Mouse (Mus musculus) forebrain, embryonic 16.5 days (tissue): ENCODE results near the gene Gsdme. TPM values are rescaled to one million over a fixed set of nuclear protein-coding genes. Genes with fewer than 3 reads are reported as not detected.

Source experiments
- ATAC-seq: fragments of 200-750 bp; cut with Nextera tagmentation; 2 replicates; pipeline ENCODE4 v1.8.0; 2017; ENCODE audit warnings: mild to moderate bottlenecking, moderate library complexity
- H3K27ac ChIP-seq: fragments of 300-500 bp; sonication (generic); 2 replicates; pipeline ENCODE4 v1.5.1; 2014; ENCODE audit warnings: low read length, control low read depth
- H3K27me3 ChIP-seq: fragments of 300-500 bp; sonication (generic); replicated peaks from 2 replicates; pipeline ENCODE4 v1.6.1; 2014; ENCODE audit warnings: low read length; ENCODE audit not compliant: control insufficient read depth, insufficient read depth
- H3K36me3 ChIP-seq: fragments of 300-500 bp; sonication (generic); 2 replicates; pipeline ENCODE4 v1.6.1; 2014; ENCODE audit not compliant: control insufficient read depth, insufficient read depth
- H3K4me1 ChIP-seq: fragments of 300-500 bp; sonication (generic); replicated peaks from 2 replicates; pipeline ENCODE4 v1.6.1; 2014; ENCODE audit warnings: low read length; ENCODE audit not compliant: control insufficient read depth, insufficient read depth
- H3K4me2 ChIP-seq: fragments of 300-500 bp; sonication (generic); 2 replicates; pipeline ENCODE4 v1.6.1; 2014; ENCODE audit warnings: mild to moderate bottlenecking, low read length, control low read depth
- H3K4me3 ChIP-seq: fragments of 300-500 bp; sonication (generic); replicated peaks from 2 replicates; pipeline ENCODE4 v1.5.1; 2014; ENCODE audit warnings: mild to moderate bottlenecking, low read length, control low read depth
- H3K9ac ChIP-seq: fragments of 300-500 bp; sonication (generic); replicated peaks from 2 replicates; pipeline ENCODE4 v1.6.1; 2014; ENCODE audit warnings: low read depth, low read length, control low read depth
- H3K9me3 ChIP-seq: fragments of 300-500 bp; sonication (generic); 2 replicates; pipeline ENCODE4 v1.6.1; 2016; ENCODE audit warnings: low read length; ENCODE audit not compliant: control insufficient read depth
- WGBS: fragments of 180-500 bp; shearing (Covaris S2); extraction: QIAGEN DNeasy Blood & Tissue Kit; methylation state at CpG from one replicate; pipeline ENCODE4 v1.1.7; 2014; 5-methylcytosine and 5-hydroxymethylcytosine counted together
- polyA plus RNA-seq: library from polyadenylated mRNA; unstranded; fragments of >200 nt; fragmentation: Nextera tagmentation; extraction: Ambion mirVana; gene quantifications from 2 replicates; pipeline ENCODE4 v1.2.1, GENCODE M21; 2015

Gsdme gene
- polyA plus RNA-seq, 1 experiment from 2014 or later: 102 TPM

DNA sequence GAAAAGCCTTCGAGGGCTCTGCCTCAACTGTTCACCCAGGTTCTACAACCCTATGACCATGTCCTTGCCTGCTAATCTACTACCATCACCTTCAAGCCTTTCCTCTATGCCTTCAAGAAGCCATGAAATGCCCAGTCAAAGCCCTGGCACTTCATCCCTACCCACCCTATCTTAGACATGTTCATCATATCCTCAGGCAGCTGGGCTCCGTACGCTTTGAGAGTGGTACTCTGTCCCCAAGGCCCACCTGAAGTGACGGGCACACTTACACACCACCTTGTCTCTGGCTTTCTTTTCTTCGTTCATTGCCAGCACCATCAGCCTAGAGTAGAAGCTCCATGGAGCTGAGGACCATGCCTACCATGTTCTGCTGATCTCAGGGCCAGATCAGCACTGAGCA is 32.4 kb downstream of the Gsdme start:
- H3K9me3 ChIP-seq: no peaks in the 10 kb centered on the region
- no peak for ATAC-seq
- H3K27me3 ChIP-seq: no peaks in the 10 kb centered on the region
- no peak overlapping the region for H3K4me3 ChIP-seq
- H3K27ac ChIP-seq: no peak overlapping the region
- 92% methylated on average over 5 of the region's 5 CpGs for WGBS
- H3K36me3 ChIP-seq: no peaks in the 10 kb centered on the region
- H3K9ac ChIP-seq: no peak overlapping the region
- H3K4me2 ChIP-seq: no peak overlapping the region
- no peaks in the 10 kb centered on the region for H3K4me1 ChIP-seq

DNA sequence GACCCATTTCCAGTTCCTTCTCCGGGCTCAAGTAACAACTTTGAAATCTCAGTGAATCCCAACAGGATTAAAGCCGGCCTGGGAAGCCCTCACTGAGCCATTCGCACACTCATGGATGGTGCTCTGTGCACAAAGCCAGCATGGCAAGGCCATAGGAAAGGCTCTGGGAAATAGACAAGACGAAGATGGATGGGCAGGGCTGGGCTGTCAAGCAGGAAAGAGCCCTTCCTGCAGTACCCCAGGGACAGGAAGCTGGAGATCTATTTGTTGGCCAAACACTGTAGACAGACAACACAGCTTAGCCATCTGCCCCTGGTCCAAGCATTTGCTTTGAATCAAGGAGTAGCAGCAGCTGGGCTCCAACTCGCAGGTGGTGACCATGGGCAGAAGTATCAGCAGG is 35.5 kb downstream of the Gsdme start:
- H3K9ac ChIP-seq: no peak overlapping the region
- no peak overlapping the region for H3K4me2 ChIP-seq
- H3K36me3 ChIP-seq: no peaks in the 10 kb centered on the region
- no peaks in the 10 kb centered on the region for H3K27me3 ChIP-seq
- WGBS: 91% methylated on average over 5 of the region's 5 CpGs
- H3K27ac ChIP-seq: no peak overlapping the region
- H3K4me3 ChIP-seq: no peak overlapping the region
- H3K9me3 ChIP-seq: no peaks in the 10 kb centered on the region
- ATAC-seq: no peak
- no peaks in the 10 kb centered on the region for H3K4me1 ChIP-seq

DNA sequence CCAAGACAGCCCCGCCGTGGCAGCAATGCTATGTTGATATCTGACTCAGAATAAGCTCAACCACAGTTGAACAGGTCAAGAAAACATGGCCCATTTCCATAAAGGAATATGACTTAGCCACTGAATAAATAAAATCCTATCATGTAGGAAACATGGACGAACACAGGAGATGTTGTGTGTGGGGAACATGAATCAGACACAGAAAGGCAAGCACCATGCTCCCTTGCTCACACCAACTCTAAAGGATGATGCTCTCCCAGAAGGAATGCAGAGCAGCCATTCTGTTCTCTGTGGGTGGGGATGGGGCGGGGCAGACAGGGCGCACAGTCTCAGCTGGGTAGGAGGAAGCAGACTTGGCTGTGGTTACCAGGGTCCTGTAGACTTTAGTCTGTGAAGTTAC is 38.4 kb downstream of the Gsdme start:
- no peaks in the 10 kb centered on the region for H3K27me3 ChIP-seq
- no peak overlapping the region for H3K4me3 ChIP-seq
- H3K4me2 ChIP-seq: no peak overlapping the region
- no peaks in the 10 kb centered on the region for H3K4me1 ChIP-seq
- H3K9ac ChIP-seq: no peak overlapping the region
- ATAC-seq: no peak
- WGBS: 93% methylated on average over 5 of the region's 5 CpGs
- H3K9me3 ChIP-seq: no peaks in the 10 kb centered on the region
- no peak overlapping the region for H3K27ac ChIP-seq
- no peaks in the 10 kb centered on the region for H3K36me3 ChIP-seq

DNA sequence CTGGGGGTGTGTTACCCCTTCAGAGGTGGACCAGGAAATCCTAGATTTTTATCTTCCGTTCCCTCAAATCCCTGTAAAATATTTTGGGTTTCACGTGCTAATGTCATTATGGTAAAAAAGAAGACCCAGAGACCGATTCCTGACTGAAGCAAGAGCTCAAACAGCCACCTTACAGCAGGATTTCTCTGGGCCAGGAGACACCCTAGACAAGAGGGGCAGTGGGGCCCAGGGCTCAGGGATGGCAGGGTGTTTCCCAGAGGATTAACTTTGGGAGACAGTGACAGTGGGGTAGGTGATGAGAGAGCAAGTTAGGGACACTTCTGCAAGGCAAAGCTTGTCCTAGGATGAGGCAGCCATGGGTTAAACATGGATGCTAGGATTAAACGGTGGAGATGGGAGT is 40.1 kb downstream of the Gsdme start:
- Histone ChIP-seq H3K9me3 (no peaks in the 10 kb centered on the region), H3K36me3 (no peaks in the 10 kb centered on the region), H3K9ac (no peak overlapping the region), H3K27ac (no peak overlapping the region), H3K4me3 (no peak overlapping the region), H3K4me2 (no peak overlapping the region), H3K27me3 (no peaks in the 10 kb centered on the region), H3K4me1 (no peaks in the 10 kb centered on the region)
- no peak for ATAC-seq
- 95% methylated on average over 4 of the region's 4 CpGs for WGBS

DNA sequence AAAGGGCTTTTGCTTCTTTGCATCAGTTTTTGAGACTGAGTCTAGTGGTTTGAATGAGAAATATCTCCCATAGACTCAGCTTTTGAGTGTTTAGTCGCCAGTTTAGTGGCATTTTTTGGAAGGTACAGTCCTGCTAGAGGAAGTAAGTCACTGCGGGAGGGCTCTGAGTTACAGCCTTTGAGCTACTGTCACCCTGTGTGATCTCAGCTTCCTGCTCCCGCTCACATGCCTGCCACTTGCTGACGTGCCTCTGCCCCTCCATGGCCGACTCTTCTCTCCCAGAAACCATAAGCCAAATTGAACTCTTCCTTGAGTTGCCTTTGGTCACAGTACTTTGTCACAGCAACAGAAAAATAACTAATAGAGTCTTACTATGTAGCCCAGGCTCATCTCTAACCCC is 40.7 kb downstream of the Gsdme start:
- H3K27me3 ChIP-seq: no peaks in the 10 kb centered on the region
- WGBS: 79% methylated on average over 5 of the region's 5 CpGs
- no peaks in the 10 kb centered on the region for H3K9me3 ChIP-seq
- H3K36me3 ChIP-seq: no peaks in the 10 kb centered on the region
- H3K27ac ChIP-seq: no peak overlapping the region
- H3K4me3 ChIP-seq: no peak overlapping the region
- no peak for ATAC-seq
- H3K9ac ChIP-seq: no peak overlapping the region
- H3K4me1 ChIP-seq: no peaks in the 10 kb centered on the region
- H3K4me2 ChIP-seq: no peak overlapping the region

DNA sequence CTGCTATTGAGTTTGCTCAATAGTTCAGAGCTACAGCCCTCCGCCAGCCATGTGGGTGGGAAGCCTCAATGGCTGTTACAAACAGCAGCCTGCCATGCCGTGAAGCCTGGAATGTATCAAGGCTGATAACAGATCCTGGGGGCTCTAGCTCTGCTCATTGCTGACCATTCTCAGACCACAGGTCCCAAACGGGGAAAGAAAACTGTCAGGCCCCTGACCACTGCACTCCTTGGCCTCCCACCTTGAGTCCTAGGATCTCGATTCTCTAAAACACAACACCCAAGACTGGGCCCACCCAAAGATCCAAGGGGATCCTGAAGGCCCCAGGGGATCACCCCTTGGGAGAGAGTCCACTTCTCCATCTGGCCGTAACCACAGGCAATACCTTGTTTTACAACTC is 41.3 kb downstream of the Gsdme start:
- whole genome bisulfite sequencing: 80% methylated on average over 5 of the region's 5 CpGs
- H3K4me1 ChIP-seq: no peaks in the 10 kb centered on the region
- H3K9me3 ChIP-seq: no peaks in the 10 kb centered on the region
- H3K4me2 ChIP-seq: no peak overlapping the region
- no peak overlapping the region for H3K4me3 ChIP-seq
- ATAC-seq: no peak
- no peak overlapping the region for H3K27ac ChIP-seq
- H3K36me3 ChIP-seq: no peaks in the 10 kb centered on the region
- H3K27me3 ChIP-seq: no peaks in the 10 kb centered on the region
- no peak overlapping the region for H3K9ac ChIP-seq

DNA sequence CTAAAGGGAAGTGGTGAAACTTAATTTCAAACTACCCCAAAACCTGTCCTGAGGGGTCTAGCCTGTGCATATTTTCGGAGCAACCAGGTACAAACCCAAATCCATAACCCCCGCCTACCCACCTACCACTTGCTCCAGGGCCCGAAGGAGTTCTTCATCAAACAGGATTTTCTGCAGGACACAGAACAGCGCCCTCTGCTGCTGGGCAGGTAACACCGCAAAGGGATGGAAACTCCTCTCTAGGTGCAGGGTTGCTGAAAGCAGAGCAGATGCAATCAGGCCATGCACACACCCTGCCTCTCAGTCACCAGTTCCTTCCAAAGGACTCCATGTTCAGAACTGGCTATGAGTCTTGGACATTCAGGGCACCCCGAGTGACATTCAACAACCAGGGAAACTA is 42.8 kb downstream of the Gsdme start:
- no peak for ATAC-seq
- Histone ChIP-seq H3K4me3 (no peak overlapping the region), H3K4me2 (no peak overlapping the region), H3K27me3 (no peaks in the 10 kb centered on the region), H3K9me3 (no peaks in the 10 kb centered on the region), H3K4me1 (no peaks in the 10 kb centered on the region), H3K27ac (no peak overlapping the region), H3K36me3 (no peaks in the 10 kb centered on the region), H3K9ac (no peak overlapping the region)
- 48% methylated on average over 6 of the region's 6 CpGs for WGBS

DNA sequence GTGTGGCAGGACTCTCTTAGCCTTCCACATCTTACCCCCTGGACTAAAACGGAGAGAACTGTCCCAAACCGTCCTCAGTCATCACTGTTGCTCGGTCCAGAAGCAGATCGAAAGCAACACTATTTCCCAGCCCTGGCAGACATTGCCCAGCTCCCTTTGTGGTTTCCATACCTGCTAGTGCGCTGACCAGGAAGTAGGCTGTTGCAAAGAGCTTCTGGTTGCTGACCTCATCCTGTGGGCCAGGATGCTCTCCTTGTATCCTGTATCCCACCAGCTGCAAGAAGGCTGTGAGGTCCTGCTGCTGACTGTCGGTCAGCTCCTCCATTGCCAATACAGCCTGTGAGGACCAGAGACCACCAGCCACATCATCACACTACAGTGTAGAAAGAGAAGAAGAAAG is 44.6 kb downstream of the Gsdme start:
- no peaks in the 10 kb centered on the region for H3K27me3 ChIP-seq
- no peak for ATAC-seq
- H3K9me3 ChIP-seq: no peaks in the 10 kb centered on the region
- 92% methylated on average over 6 of the region's 6 CpGs for WGBS
- H3K4me1 ChIP-seq: no peaks in the 10 kb centered on the region
- H3K4me2 ChIP-seq: no peak overlapping the region
- no peaks in the 10 kb centered on the region for H3K36me3 ChIP-seq
- no peak overlapping the region for H3K9ac ChIP-seq
- no peak overlapping the region for H3K4me3 ChIP-seq
- H3K27ac ChIP-seq: no peak overlapping the region

DNA sequence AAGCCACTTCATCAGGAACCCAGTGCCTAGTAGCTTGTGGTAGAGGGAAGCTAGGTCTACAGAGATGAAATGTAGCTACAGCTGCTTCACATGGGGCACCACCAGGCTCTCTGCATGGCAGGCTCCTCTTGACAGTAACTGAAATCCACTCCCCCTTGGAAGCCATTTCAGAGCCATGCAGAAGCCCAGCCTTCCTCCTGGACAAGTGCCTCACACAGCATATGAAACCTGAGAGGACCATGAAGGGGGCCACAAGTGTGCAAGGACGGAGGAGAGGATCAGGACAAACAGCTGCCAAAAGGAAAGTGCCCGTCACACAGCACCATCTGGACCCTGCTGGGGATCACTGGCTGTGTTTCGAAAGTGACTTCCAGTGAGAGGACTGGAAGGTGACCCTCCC is 45.0 kb downstream of the Gsdme start:
- Histone ChIP-seq H3K9me3 (no peaks in the 10 kb centered on the region), H3K9ac (no peak overlapping the region), H3K4me2 (no peak overlapping the region), H3K4me3 (no peak overlapping the region), H3K27me3 (no peaks in the 10 kb centered on the region), H3K27ac (no peak overlapping the region), H3K4me1 (no peaks in the 10 kb centered on the region), H3K36me3 (no peaks in the 10 kb centered on the region)
- no peak for ATAC-seq
- 72% methylated on average over 3 of the region's 3 CpGs for WGBS

DNA sequence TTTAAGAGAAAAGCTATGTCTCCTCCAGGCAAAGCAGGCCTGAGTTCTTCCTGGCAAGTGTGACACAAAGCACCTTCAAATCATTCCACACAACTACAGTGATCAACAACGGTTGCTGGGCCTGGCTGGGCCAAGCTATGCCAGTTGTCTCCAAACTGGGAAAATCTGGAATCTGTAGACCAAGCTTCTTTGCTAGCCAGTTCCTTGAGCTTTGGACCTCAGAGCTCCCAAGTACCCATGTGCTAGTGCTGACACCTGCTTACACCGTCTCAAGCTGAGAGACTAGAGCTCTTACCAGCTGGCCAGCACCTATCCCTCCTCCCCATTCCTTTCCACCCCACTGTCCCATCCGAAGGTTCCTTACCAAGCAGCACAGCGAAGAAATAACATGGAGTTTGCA is 47.7 kb downstream of the Gsdme start:
- no peak overlapping the region for H3K27ac ChIP-seq
- no peaks in the 10 kb centered on the region for H3K4me1 ChIP-seq
- 89% methylated on average over 4 of the region's 4 CpGs for WGBS
- H3K27me3 ChIP-seq: no peaks in the 10 kb centered on the region
- no peak overlapping the region for H3K4me3 ChIP-seq
- ATAC-seq: no peak
- no peak overlapping the region for H3K9ac ChIP-seq
- no peaks in the 10 kb centered on the region for H3K9me3 ChIP-seq
- H3K4me2 ChIP-seq: no peak overlapping the region
- no peaks in the 10 kb centered on the region for H3K36me3 ChIP-seq
